Mouse (Mus musculus) bone marrow macrophage, adult 2 months (primary cell): ENCODE measurements around the gene Ier5l. TPM values are rescaled to one million over a fixed set of nuclear protein-coding genes. Genes with fewer than 3 reads are reported as not detected.
A peak's percentile ranks its signal among the peaks of the same experiment; 100 is the strongest.

ENCODE experiments used
- H3K27ac ChIP-seq: 2 replicates; pipeline ENCODE4 v1.5.1; 2012; ENCODE audit warnings: low read depth, low read length; ENCODE audit not compliant: insufficient read depth
- H3K4me1 ChIP-seq: 2 replicates; pipeline ENCODE4 v1.6.1; 2012; ENCODE audit warnings: low read length; ENCODE audit not compliant: control insufficient read depth, insufficient read depth
- H3K4me3 ChIP-seq: 2 replicates; pipeline ENCODE4 v1.5.1; 2012; ENCODE audit warnings: mild to moderate bottlenecking, low read length, moderate library complexity; ENCODE audit not compliant: insufficient read depth
- CTCF ChIP-seq: IDR thresholded peaks from 2 replicates; pipeline ENCODE4 v1.5.1; 2012; ENCODE audit warnings: low read depth, mild to moderate bottlenecking, low read length, moderate library complexity
- POLR2A ChIP-seq: IDR thresholded peaks from 2 replicates; pipeline ENCODE4 v1.6.1; 2012; ENCODE audit warnings: mild to moderate bottlenecking, low read depth, low read length, borderline replicate concordance
- polyA plus RNA-seq: library from polyadenylated mRNA; stranded (reverse); fragments of >200 nt; gene quantifications from 2 replicates; pipeline ENCODE4 v1.2.4, GENCODE M21; 2012; ENCODE audit not compliant: missing spikeins, insufficient read depth, insufficient read length

Gene Ier5l
- 2.0 and 2.4 TPM in 2 replicates for polyA plus RNA-seq

DNA sequence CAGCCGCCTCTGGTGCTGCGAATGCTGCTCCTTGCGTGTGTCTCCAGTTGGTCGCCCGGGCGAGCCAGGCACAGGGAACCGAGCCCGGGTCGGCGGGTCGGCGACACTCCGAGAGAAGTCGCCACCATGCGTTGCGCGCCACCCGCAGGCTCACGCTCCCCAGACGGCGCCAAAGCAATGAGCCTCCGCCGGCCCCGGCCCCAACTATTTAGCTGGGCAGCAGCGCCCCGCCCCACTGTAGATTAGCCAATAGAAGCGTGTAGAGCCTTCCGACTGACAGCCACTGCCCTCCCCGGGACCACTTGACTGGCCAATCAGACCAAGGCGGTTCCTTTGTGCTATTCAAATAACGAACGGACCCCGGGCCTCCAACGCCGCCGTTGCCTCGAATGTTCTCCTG, at the start of gene Ier5l:
TSS of gene Ier5l (minus strand) at position 181 of the 400 bp plus-strand sequence.
- Histone ChIP-seq H3K27ac (no peak within 1 kb of the TSS), H3K4me3 (peak within 1 kb of the TSS; percentile 77), H3K4me1 (peaks cover 2% of the 10 kb centered on the region; the same call in 1 of the 2 replicates)
- TF ChIP-seq POLR2A, result no peak
- no peak for TF ChIP-seq CTCF

DNA sequence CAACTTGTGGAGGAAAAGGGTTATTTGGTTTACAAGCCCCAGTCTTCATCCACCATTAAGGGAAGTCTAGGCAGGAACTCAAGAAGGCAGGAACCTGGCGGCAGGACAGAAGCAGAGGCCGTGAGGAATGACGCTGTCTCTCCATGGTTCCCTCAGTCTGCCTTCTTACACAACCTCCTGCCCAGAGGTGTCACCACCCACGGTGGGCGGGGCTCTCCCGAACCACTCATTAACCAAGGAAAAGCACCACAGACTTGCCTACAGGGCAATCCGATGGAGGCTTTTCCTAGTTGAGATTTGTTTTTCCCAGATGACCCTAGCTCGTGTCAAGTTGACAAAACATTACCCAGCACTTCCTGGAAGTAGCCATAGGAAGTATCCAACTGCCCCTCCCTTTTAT, 49.7 kb upstream of the Ier5l start:
- H3K4me3 ChIP-seq, result no peak overlapping the region
- H3K27ac ChIP-seq, result no peak overlapping the region
- TF ChIP-seq CTCF, result no peak
- no peak for TF ChIP-seq POLR2A
- no peaks in the 10 kb centered on the region for H3K4me1 ChIP-seq

DNA sequence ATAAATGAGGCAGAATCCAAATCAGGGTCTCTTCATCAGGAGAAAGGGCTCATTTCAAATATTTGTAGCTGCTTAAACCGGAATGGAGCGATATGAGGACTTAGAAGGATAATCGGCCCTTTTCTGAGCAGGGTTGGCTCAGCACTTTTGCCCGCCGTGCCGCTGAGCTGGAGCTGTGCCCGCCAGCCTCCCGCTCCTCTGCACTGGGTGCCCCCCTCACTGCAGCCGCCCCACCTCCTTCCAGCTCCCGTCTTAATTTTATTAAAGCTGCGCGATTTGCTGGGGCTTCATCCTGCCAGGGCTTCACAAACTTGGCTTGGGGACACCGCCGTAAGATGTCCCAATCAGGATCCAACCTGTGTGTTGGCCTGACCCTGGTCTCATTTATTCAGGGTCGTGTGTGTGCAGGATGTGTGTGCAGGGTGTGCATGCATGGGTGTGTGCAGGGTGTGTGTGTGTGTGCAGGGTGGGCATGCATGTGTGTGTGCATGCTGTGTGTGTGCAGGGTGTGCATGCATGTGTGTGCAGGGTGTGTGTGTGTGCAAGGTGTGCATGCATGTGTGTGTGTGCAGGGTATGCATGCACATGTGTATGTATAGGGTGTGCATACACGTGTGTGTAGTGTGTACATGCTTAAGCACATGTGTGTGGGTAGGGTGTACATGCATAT, 36.8 kb upstream of the Ier5l start:
- no peak for TF ChIP-seq CTCF
- TF ChIP-seq POLR2A, result no peak
- Histone ChIP-seq H3K4me3 (no peak overlapping the region), H3K4me1 (peaks cover 2% of the 10 kb centered on the region; the same call in 1 of the 2 replicates), H3K27ac (no peak overlapping the region)

DNA sequence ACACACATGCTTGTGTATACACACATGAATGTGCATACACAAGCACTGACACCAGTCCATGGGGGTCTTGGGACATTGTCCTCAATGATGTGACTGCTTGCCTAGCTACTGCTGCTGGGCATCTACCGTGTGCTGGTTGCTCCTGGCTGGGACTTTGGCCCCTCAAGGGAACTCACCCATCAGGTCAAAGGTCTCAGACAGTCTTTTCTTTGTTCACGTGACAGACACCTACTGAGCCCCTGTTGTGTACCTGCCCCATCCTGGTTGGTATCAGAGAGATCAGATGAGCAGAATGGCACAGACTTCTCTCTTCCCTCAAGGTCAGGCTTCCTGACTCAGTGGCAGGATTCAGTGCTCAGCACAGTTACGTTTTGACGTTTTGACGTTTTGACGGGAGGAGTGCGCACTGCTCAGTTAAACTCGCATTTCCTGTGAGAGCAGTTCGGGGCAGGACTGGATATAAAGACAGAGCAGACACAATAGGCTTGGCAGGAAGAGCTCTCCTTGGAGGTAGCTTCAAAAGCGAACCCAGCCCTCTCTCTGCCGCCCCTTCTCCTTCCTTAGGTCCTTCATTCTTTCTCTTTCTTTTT, 33.2 kb upstream of the Ier5l start:
- TF ChIP-seq POLR2A, result no peak
- TF ChIP-seq CTCF, result no peak
- Histone ChIP-seq H3K4me3 (no peak overlapping the region), H3K27ac (no peak overlapping the region), H3K4me1 (no peaks in the 10 kb centered on the region)

DNA sequence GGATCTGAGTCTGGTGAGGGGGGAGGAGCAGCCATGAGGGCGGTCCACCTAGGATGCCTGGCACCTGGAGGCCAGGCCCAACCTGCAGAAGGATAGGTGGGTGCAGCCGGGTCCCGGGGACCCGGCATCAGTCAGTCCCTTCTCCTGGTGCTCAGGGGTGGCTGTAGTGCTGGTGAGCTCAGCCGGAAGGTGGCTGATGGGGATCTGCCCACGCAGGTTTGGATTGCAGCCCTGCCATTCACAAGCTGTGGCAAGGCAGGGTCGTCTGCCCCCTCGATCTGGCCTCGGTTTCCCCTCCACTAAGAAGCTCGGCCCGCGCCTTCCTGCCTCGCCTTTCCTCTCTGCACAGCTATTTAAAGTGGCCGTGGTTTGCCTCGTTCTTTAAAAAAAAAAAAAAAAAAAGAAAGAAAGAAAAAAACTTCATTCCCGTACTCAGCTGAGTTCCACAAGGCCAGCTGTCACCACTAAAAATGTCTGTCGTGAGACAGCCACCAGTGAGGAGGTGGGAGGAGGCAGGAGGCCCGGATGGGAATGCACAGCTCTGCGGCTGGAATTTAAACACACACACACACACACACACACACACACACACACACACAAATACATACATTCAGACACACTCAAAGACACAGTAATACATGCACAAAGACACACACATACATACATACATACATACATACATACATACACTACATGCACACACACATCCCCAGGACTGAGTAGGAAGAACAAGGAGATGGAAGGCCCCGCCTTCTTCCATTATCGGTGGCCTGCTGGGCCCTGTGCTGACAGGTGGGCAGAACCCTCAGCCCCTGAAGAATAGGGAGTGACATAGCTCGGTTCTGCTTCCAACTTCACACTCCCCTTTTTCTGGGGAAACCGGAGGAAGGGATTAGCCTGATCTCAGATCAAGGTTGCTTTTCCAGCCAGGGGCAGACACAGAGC, 29.9 kb upstream of the Ier5l start:
- no peak for TF ChIP-seq CTCF
- TF ChIP-seq POLR2A, result no peak
- Histone ChIP-seq H3K27ac (no peak overlapping the region), H3K4me3 (no peak overlapping the region), H3K4me1 (no peaks in the 10 kb centered on the region)

DNA sequence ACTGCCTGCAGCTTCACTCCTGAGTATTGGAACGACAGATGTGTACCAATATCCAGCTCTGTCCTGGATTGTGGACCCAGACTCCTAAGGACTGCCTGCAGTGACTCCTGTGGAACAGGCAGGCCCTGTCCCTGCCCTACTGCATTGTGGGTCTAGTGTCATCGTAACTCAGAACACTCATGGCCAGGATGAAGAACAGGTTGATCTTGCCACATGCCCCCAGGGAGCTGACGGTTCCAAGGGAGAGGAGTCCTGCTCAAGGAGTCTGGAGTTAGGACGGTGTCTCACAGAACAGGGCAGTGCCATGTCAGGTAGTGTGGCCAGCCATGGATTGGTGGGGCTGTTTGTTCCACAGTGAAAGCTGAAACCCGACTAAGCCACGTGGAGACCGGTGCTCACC, 27.7 kb upstream of the Ier5l start:
- H3K4me3 ChIP-seq, result no peak overlapping the region
- no peak for TF ChIP-seq CTCF
- no peak for TF ChIP-seq POLR2A
- no peaks in the 10 kb centered on the region for H3K4me1 ChIP-seq
- no peak overlapping the region for H3K27ac ChIP-seq

DNA sequence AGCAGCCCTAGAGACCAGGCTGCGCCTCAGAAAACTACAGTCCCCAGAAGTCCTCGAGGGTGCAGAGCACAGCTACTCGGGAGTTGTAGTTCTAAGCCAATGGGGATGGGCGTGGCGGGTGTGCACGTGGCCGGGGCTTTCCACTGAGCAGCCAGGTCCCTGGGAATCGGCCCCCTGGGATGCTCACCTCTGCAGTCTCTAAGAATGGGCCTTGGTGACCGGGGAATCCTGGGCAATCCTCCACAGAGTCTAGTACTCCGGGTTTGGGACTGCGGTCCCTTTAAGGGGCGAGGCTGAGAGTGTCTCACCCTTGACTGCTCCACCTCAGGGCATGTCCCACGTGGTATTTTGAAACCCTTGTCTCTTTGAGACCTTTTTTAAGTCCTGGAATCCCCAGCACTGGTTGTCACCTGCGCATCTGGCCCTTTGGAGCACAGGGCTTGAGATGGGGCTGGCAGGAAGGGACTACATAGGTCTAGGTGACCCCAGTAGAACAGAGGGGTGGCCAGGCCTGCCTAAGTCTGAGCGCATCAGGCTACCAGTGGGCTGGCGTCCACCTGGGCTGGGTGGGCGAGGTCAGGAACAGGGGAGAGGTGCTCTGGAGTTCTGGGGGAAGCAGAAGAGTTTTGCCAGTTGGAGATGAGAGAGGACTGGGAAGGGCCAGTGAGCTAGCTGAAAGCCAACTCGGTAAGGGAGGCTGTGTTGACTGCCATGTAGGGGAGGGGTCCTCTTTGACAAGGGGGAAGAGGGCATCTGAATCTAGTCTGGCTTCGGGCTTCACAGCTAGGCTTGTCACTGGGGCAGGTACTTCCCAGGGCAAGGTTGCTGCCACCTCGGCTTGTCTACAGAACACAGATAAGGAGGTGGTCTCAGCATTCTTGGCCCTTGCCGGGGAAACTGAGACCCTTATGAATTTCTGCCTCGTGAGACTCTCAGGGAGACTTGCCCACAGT, 22.2 kb upstream of the Ier5l start:
- H3K4me1 ChIP-seq, result peaks cover 3% of the 10 kb centered on the region; the same call in 1 of the 2 replicates
- H3K4me3 ChIP-seq, result no peak overlapping the region
- H3K27ac ChIP-seq, result no peak overlapping the region
- TF ChIP-seq CTCF (no peak), POLR2A (no peak)

DNA sequence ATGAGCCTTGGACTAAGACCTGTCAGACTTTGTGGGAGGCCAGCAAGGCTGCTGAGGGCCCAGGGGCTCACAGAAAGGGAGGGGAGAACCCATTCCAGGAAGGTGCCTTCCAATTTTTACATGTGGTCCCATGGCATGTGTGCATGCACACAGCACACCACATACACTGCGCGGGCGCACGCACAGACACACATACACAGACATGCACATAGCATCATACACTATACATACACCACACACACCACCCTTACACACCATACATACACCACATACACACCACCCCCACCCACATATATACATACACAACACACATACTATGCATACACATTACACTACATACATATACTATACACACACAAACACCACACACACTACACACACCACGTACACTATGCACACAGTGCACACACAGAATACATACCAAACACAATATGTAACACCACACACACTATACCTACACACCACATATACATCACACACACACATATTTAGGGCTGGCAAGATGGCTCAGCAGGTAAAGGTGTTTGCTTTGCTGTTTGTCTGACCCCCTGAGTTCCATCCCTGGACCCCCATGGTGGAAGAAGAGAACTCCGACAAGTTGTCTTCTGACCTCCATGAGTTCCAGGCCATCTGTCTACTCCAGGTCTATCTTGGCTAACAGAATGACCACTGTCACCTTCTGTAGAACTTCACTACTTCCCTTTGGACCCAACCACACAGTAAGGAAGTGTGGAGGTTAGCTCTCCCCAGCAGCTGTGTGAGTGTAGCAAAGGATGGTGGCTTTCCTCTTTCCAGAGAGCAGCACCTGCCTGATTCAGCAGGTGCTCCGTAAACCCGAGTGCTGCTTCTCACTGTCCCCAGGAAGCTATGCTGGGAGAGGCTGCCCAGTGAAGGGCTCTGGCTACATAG, 21.2 kb upstream of the Ier5l start:
- no peak overlapping the region for H3K4me3 ChIP-seq
- no peak overlapping the region for H3K27ac ChIP-seq
- peaks cover 5% of the 10 kb centered on the region for H3K4me1 ChIP-seq
- TF ChIP-seq CTCF (no peak), POLR2A (no peak)
